Mouse (Mus musculus) megakaryocyte, embryonic 14.5 days (primary cell): ENCODE measurements around the gene Gpatch1.

ENCODE experiments used
- FLI1 ChIP-seq: IDR thresholded peaks from 2 replicates; pipeline ENCODE4 v1.6.1; 2012; ENCODE audit warnings: low read length, inconsistent platforms, mixed read lengths
- GATA1 ChIP-seq: IDR thresholded peaks from 3 replicates; pipeline ENCODE4 v1.6.1; 2012; ENCODE audit warnings: mixed read lengths, low read length, inconsistent platforms, borderline replicate concordance

GRCm38 (mm10) chr7:35333231-35333651 lies 15.0 kb upstream of the Gpatch1 start:
- TF ChIP-seq FLI1 = no peak
- no peak for TF ChIP-seq GATA1
